Mouse (Mus musculus) lung, adult 18-20 months (tissue): ENCODE results near the gene Fbxl2.
A peak's percentile ranks its signal among the peaks of the same experiment; 100 is the strongest.

Experiments used
- DNase-seq, 2 experiments: peaks; one replicate each; pipeline ENCODE4 v3.0.0; 2022; ENCODE audit warnings: mixed read lengths in 2 of 2

Fbxl2 gene

DNA sequence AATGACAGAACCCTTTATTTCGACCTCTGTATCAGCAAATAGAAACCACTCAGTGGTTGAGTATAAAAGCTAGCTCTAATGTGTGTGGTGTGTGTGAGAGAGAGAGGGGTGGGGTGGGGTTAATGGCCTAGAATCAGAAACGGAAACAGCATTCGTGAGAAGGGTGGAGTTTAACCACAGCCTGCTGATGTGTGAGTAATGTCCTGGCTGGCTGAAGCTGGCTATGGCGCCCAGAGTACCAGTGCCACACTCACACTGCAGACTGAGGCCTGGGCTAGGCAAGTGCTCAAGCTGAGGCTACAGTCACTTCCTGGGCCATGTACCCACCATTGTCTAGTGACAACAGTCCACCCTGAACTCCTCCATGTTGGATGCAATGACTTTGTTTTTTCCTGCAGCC is 29.6 kb downstream of the Fbxl2 start:
- no peak for DNase-seq

DNA sequence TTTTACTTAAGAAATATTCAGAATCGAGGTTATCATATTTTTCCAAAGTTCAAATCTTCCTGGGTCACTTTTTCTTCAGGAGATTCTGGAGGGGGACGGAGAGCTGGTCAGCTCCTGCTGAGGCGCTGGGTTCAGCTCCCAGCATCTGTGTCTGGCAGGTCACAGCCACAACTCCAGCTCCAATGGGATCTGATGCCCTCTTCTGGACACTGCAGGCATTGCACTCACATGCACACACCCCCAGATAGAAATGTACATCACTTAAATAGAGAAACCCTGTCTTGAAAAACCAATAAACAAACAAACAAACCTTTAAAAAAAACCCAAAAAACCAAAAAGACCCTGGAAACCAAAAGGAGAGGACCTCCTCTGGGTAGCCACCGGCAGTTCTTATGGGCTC is 30.3 kb downstream of the Fbxl2 start:
- no peak for DNase-seq

DNA sequence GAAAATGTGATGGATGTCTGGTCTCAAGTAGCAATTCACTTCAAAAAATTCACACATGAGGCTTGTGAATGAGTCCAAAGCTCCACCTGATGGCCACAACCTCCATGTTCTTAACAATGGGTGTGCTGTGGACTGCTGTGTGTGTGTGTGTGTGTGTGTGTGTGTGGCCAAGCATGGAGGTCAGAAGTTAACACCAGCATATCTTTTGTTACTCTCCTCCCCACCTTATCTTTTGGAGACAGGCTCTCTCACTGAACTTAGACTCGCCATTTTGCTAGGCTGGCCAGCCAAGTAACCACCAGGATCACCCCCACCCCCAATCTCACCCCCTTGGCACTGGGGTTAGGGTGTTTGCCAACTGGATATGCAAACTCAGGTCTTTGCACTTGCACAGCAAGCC is 32.0 kb downstream of the Fbxl2 start:
- DNase-seq = no peak

DNA sequence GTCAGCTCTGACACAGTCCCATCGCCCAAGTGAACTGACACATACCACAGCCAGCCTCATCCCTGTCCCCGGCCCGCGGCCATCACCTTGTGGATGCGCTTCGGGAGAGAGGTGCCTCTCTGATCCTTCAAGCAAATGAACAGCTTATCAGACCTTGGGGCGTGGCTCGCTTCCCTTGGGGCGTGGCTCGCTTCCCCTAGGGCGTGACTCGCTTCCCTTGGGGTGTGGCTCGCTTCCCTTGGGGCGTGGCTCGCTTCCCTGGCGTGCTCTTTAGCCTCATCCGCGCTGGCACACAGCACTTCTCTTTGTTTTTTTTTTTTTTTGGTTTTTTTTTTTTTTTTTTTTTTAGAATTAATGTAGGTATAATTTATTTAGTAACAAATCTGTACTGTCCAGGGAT is 34.8 kb downstream of the Fbxl2 start:
- no peak for DNase-seq

GRCm38 (mm10) chr9:114009526-114009925 is 36.5 kb downstream of the Fbxl2 start:
- DNase-seq = no peak

GRCm38 (mm10) chr9:114007850-114008350 is 38.1 kb downstream of the Fbxl2 start:
- DNase-seq = no peak

DNA sequence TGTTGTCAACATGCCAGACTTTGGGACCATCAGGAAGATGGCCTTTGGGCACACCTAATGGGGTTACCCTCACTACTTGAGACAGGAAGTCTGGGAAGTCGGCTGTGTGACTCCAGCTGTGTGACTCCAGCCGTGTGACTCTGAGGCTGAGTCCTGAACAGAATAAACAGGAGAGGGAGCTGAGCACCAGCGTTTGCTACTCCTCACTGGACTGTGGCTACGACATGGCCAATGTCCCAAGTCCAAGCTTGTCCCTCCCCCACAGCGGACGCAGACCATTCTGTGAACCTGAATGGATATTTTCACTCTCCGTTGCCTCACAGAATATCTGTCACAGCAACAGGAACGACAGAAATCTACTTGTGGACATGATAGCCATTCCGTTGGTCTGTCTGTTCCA is 39.2 kb downstream of the Fbxl2 start:
- DNase-seq = no peak

GRCm38 (mm10) chr9:113998311-113998710 is 47.7 kb downstream of the Fbxl2 start:
- DNase-seq = no peak

DNA sequence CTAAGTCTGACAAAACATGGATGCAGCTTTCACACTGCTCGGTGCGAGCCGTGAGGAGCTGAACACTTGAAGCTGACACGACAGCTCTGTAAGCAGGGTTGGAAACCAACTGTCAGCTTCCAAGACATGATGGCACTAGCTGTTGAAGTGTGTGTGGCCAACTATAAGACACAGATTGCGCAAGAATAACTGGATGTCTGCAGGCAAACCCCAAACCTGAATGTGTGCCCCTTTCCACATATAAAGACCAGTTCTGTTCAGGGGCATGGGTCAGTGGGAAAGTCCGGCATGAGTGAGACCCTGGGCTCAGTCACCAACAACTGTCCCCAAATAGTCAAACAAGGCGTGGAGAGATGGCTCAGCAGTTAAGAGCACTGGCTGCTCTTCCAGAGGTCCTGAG is 53.2 kb downstream of the Fbxl2 start:
- DNase-seq = no peak

DNA sequence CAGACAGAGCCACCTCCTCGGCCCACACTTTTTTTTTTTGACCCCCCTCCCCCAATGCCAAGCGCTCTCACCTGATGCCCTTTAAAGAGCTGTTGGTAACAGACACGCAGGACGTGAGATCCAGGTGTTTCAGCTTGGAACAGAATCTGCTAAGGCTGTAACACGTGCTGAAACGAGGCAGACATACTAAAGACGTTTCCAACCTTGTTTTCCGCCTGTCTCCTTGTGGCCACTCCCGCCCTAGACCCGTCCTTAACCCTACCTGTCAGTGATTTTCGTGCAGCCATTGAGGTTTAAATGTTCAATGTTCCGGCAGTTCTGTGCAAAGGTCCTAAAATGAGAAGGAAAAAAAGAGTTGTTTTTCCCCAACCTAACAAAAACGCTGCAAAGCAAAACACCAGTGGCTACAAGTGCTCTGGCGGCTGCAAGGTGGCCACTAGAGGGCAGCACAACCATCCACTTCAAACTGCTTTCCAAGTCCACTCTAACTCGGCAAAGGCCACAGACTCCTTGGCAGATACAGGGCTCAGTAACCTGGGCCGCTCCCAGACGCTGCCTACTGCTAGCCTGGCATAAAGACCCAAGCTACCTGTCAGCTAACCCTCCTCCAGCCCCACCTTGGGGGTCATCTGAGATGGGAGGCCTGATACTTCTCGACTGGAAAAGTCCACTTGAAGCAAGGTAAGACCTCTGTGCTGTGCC is 55.3 kb downstream of the Fbxl2 start:
- peak; percentile 74 to 80 for DNase-seq

- no peak for DNase-seq
These were observed 60.9 kb downstream of the Fbxl2 start for GRCm38 (mm10) chr9:113984946-113985620.

DNA sequence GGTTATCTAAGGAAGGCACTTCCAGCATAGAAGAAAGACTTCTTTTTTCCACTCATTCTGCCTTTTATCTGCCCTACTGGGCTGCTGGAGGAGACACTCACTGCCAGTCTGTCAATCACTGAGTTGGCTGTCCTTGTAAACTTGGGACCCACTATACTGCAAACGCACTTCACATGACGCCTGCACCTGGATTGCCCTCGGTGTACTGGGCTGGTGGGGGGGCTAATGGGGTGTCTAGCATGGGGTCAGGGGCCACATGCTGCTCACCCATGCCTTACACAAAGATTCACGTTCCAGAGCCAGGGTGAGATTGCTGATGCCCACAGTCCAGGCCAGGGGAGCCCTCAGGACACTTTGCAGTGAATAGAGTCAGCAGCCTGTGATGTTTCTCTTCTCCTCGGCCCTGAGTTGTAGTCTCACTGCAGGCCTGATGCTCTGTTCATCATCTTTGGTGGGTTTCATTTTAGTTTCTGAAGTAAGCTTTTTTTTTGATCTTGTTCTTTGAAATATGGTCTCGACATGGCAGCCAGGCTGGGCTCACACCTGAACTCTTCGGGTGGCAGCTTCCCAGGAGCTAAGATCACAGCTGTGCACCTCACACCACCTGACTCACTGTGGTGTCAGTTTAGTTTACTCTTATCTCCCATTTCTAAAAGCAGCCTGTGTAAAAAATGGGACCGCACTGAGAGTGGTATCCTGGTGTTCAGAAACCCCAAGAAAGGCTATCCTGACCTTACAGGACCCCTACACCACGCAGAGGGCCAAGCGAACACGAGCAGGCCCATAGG is 62.9 kb downstream of the Fbxl2 start:
- no peak for DNase-seq

DNA sequence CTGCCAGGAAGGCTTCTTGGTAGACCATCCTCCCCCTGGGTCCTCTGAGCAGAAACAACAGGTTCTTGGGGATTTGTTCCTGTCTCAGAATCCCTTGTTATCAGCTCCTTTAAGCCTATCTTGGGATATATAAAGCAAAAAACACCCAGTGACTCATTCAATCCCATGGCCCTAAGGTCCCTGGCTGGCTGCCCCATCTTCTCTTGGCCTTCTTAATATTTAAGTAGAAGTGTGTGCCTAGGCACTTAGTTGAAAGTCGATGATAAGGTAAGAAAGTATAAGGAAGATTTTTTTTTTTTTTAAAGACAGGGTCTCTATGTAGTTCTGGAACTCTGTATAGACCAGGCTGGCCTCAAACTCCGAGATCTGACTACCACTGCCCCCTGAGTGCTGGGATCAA is 63.5 kb downstream of the Fbxl2 start:
- DNase-seq = no peak

DNA sequence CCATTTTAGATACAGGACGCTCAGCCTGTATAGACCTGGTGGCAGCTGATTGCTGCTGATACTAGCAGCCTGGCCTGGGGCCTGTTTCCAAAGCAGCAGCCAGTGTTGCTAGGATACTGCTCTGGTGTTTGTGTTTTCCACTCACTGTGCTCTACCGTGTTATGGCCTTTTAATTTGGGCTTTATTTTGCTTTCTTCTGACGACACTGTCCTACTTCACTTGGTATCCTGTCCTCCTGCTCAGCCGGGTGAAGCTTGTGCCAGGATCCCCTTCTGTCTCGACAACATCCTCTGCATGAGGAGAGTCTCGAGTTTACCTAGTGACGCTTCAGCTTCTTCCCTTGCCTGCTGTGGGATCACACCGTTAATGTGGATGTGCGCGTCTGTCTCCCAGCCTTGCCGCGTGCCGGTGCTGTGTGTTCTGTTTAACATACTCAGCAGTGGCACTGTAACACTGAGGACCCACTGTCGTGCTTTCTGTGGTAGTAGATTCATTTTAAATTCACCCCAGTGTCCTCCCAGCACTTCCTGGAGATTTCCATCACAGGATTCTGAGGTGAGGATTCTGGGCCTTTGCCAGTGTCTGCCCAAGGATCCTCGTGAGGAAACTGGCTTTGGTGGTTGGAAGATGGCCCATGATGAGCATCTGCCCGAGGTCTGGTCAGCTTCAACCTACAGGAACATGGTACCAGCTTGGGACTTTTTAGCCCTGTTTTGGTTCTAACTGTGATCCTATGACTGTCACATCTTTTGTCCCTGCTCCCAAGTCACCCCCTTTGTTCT is 64.7 kb downstream of the Fbxl2 start:
- DNase-seq = peak in 1 of 2 experiments; percentile 42

- no peak for DNase-seq
These were observed 66.6 kb downstream of the Fbxl2 start for GRCm38 (mm10) chr9:113979356-113979755.

GRCm38 (mm10) chr9:113978656-113979055 is 67.3 kb downstream of the Fbxl2 start:
- no peak for DNase-seq

- no peak for DNase-seq
These were observed 68.7 kb downstream of the Fbxl2 start for GRCm38 (mm10) chr9:113977225-113977840.

- DNase-seq = no peak
These were observed 69.7 kb downstream of the Fbxl2 start for GRCm38 (mm10) chr9:113976264-113976663.

GRCm38 (mm10) chr9:113975442-113975841 is 70.5 kb downstream of the Fbxl2 start:
- DNase-seq = no peak

GRCm38 (mm10) chr9:113974945-113975344 is 71.0 kb downstream of the Fbxl2 start:
- DNase-seq = no peak

DNA sequence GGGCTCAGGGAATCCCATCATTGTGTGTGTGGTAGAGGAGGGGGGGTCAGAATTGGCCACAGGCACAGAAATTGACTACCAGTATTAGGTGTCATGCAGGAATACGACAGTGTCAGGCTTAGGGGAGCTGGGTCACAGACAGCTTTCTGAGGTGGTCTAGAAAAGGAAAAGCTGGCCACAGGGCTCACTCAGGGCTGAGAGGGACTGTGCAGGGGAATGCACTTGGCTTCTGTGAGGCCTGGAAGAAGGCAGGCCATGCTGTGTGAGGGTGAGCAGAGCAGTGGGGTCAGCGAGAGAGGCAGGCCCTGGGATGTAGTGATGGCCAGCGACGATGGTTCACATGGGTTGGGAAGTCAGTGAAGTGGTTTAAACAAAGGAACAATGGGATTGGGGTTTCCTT is 72.1 kb downstream of the Fbxl2 start:
- no peak for DNase-seq

DNA sequence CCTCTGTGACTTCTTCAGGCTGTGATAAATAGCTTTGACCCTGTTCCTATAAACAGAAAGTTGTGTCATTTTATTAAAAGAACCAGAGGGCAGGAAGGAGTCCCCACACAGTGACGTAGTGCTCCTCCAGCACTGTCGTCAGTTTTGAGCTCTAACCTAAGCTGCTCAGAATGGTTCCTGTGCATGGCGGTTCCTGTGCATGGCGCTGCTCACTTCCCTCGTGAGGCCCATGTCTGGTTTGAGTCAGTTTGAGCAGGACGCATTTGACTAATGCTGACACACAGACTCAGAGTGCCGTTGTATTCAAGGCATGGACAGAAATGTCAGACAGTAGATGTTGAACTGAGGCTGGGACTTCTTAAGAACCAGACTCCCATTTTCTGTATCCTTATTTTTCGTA is 74.4 kb downstream of the Fbxl2 start:
- no peak for DNase-seq
